Mouse (Mus musculus) T-cell, adult 66 days (primary cell): Measurements from ENCODE around the gene Olfr912. TPM values are rescaled to one million over a fixed set of nuclear protein-coding genes. Genes with fewer than 3 reads are reported as not detected.

ENCODE experiments used
- total RNA-seq, 2 experiments: library from RNA; stranded (reverse); gene quantifications; 3 replicates in 1 of 2; 4 replicates in 1 of 2; pipeline ENCODE4 v1.2.4; 2023

The Olfr912 gene
- not detected for total RNA-seq

GRCm38 (mm10) chr9:38579878-38580277 is at the start of gene Olfr912:
Olfr912 (plus strand) TSS chr9:38580178.

GRCm38 (mm10) chr9:38537549-38537948 is 42.4 kb upstream of the Olfr912 start, which contains the start of gene Olfr910:
Olfr910 (plus strand) TSS chr9:38537849.

GRCm38 (mm10) chr9:38592459-38592858 is 12.5 kb downstream of the Olfr912 start, which contains the start of gene Olfr913:
Olfr913 (plus strand) TSS chr9:38592759.

GRCm38 (mm10) chr9:38604802-38605201 is 24.8 kb downstream of the Olfr912 start, which contains the start of gene Olfr914:
Olfr914 (plus strand) TSS chr9:38605102.

Other genes with a start within 250 kb of the Olfr912 start
- not detected for gene Olfr898, start 231.8 kb upstream of the Olfr912 start, total RNA-seq
- not detected for gene Olfr250, start 213.3 kb upstream of the Olfr912 start, total RNA-seq
- gene Olfr251, start 203.1 kb upstream of the Olfr912 start, total RNA-seq = not detected
- not detected for gene Olfr147, start 178.5 kb upstream of the Olfr912 start, total RNA-seq
- gene Olfr901, start 150.7 kb upstream of the Olfr912 start, total RNA-seq = not detected
- gene Olfr902, start 132.5 kb upstream of the Olfr912 start, total RNA-seq = not detected
- not detected for gene Olfr904, start 117.0 kb upstream of the Olfr912 start, total RNA-seq
- gene Olfr905, start 109.1 kb upstream of the Olfr912 start, total RNA-seq = not detected
- not detected for gene Olfr906, start 93.1 kb upstream of the Olfr912 start, total RNA-seq
- not detected for gene Olfr907, start 84.4 kb upstream of the Olfr912 start, total RNA-seq
- not detected for gene Olfr911-ps1, start 58.6 kb upstream of the Olfr912 start, total RNA-seq
- not detected for gene Olfr910, start 42.3 kb upstream of the Olfr912 start, total RNA-seq
- gene Olfr913, start 12.6 kb downstream of the Olfr912 start, total RNA-seq = not detected
- gene Olfr914, start 24.9 kb downstream of the Olfr912 start, total RNA-seq = not detected
- gene Olfr916, start 79.7 kb downstream of the Olfr912 start, total RNA-seq = not detected
- not detected for gene Olfr917, start 85.7 kb downstream of the Olfr912 start, total RNA-seq
- not detected for gene Olfr918, start 94.4 kb downstream of the Olfr912 start, total RNA-seq
- not detected for gene Olfr919, start 123.5 kb downstream of the Olfr912 start, total RNA-seq
- 10 to 100 TPM in 1 of 2 experiments, 1 to 10 TPM in 1; 8.4 to 11.4 TPM for gene Vwa5a, start 138.1 kb downstream of the Olfr912 start, total RNA-seq
- gene Olfr920, start 172.1 kb downstream of the Olfr912 start, total RNA-seq = under 1 TPM; 0.09 to 0.15 TPM
- not detected for gene Olfr921, start 192.9 kb downstream of the Olfr912 start, total RNA-seq
- not detected for gene Olfr922, start 234.4 kb downstream of the Olfr912 start, total RNA-seq
- gene Olfr923, start 246.4 kb downstream of the Olfr912 start, total RNA-seq = not detected